Mouse (Mus musculus): Measurements from ENCODE around the gene Ybx3. TPM values are rescaled to one million over a fixed set of nuclear protein-coding genes. Genes with fewer than 3 reads are reported as not detected.

Gene Ybx3
- total RNA-seq (2015; ENCODE audit: low replicate concordance) (426 and 461 TPM in 2 replicates), total RNA-seq (2017; ENCODE audit: low replicate concordance) (493 and 501 TPM in 2 replicates)

DNA sequence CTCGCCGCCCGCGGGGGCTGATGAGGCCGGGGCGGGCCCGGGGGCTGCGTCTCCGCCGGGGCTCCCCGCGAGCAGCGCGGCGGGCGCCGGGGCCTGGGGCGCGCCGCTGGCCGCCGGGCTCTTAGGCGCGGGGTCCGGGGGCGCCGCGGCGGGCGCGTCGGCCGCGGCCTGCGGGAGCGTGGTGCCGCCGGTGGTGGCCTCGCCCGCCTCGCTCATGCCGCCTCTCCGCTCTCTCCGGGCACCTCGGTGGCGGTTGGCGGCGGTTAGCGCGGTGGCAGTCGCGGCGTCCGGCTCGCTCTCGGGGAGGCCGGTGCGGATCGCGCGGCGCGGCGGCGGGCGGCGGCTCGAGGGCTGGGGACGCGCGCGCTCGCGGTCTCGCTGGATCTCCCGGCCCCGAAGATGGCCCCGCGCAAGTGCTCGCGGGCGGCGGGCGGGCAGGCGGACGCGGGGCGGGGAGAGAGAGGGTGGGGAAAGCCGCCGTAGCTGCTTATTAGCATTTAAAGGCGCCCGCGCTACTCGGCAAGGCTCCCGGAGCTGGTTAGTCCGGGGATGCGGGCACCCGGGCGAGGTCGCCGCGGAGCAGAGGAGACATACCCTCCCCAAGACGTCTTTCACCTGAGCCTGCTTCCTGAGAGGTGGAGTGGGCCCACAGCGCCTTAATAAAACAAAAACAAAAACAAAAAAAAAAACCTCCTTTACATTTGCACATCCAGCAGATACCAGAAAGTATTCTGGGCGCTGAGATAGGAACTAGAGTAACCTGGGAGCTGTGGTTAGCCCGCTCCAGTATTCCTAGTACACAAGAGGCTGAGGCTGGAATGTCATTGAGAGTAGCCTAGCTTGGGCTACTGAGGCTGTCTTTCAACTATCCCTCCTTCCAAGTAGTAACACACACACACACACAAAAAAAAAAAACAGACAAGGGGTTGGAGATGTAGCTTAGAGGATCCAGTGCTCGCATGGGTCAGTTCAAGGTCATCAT lies at the start of gene Ybx3:
Gene Ybx3, minus strand, starts transcription at position 437 of the 982 bp plus-strand sequence.
- ATAC-seq (replicated peaks; ENCODE audit: low FRiP score, poor library complexity, severe bottlenecking), result peak; percentile 73

DNA sequence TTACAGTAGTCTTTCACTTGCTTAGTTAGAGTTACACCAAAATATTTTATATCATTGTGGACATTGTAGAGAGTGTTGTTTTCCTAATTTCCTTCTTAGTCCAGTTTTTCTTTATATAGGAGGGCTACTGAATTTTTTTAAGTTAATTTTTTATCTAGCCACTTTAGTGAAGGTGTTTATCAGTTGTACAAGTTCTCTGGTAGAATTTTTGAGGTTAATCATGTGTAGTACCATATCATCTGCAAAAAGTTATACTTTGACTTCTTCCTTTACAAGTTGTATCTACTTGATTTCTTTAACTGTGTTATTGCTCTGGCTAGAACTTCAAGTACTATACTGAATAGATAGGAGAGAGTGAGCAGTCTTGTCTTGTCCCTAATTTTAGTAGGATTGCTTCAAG lies 48.4 kb upstream of the Ybx3 start:
- no peak for ATAC-seq (replicated peaks; ENCODE audit: low FRiP score, poor library complexity, severe bottlenecking)

GRCm38 (mm10) chr6:131434088-131434487 lies 45.8 kb upstream of the Ybx3 start:
- ATAC-seq (replicated peaks; ENCODE audit: low FRiP score, poor library complexity, severe bottlenecking), result no peak

GRCm38 (mm10) chr6:131433153-131434048 lies 45.1 kb upstream of the Ybx3 start:
- ATAC-seq (replicated peaks; ENCODE audit: low FRiP score, poor library complexity, severe bottlenecking), result no peak

DNA sequence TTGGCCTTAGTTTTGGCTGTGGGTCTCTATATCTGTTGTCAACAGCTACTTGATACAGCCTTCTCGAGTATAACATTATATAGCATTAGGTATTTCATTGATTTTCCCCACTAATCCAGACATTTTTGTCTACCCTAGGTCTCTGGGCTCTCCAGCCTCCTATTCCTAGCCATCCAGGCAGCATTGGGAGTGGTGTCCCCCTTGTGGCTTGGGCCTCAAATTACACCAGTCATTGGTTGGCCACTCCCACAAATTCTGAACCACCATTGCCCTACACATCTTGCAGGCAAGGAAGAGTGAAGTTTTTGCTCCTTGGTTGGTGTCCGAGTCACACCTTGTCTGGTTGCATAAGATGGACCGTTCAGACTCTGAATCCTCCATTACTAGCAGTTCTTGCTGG lies 33.3 kb upstream of the Ybx3 start:
- ATAC-seq (replicated peaks; ENCODE audit: low FRiP score, poor library complexity, severe bottlenecking), result peak; percentile 85

DNA sequence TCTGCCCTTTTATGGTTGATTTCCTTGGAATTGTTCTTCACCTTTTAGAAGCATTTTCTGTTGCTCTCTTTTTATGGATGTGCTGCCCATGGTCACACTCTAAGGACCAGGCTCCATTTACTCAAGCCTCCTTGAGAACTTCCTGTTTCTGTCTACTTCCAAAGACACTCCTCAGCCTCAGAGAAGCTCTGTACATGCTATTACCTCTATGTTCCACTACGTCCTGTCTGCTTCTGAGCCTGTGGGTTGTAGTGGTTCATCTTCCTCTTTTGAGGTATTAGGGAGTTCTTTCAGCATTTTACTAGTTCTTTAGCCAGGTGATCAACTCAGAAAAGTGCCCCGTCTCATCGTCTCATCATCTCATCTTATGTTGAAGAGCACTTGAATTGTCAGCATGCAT lies 31.3 kb upstream of the Ybx3 start:
- no peak for ATAC-seq (replicated peaks; ENCODE audit: low FRiP score, poor library complexity, severe bottlenecking)

- peak; percentile 61 for ATAC-seq (replicated peaks; ENCODE audit: low FRiP score, poor library complexity, severe bottlenecking)
Measured at GRCm38 (mm10) chr6:131418770-131419169, 30.5 kb upstream of the Ybx3 start.

GRCm38 (mm10) chr6:131411116-131411843 lies 23.0 kb upstream of the Ybx3 start:
- no peak for ATAC-seq (replicated peaks; ENCODE audit: low FRiP score, poor library complexity, severe bottlenecking)

GRCm38 (mm10) chr6:131406957-131407356 lies 18.7 kb upstream of the Ybx3 start:
- ATAC-seq (replicated peaks; ENCODE audit: low FRiP score, poor library complexity, severe bottlenecking), result no peak

- ATAC-seq (replicated peaks; ENCODE audit: low FRiP score, poor library complexity, severe bottlenecking), result no peak
Measured at GRCm38 (mm10) chr6:131405896-131406295, 17.6 kb upstream of the Ybx3 start.

- no peak for ATAC-seq (replicated peaks; ENCODE audit: low FRiP score, poor library complexity, severe bottlenecking)
Measured at GRCm38 (mm10) chr6:131405174-131405573, 16.9 kb upstream of the Ybx3 start.

GRCm38 (mm10) chr6:131404260-131404659 lies 16.0 kb upstream of the Ybx3 start:
- no peak for ATAC-seq (replicated peaks; ENCODE audit: low FRiP score, poor library complexity, severe bottlenecking)

DNA sequence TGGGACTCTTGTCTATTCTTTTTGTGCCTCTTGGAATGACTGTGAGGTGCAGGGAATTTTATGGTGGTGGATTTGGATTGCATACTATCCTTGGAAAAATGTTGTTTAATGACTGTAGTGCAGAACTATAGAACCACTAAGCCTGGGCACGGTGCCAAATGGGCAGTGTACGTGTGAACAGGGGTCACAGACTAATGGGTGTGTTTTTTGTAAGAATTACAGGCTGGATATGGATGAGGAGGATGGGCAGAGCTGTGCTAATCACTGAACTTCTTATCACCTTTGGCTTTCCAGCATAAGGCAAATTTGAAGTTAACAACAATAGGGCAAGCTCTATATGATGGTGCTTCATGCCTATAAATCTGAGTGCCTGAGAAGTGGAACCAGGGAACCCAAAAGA lies 14.8 kb upstream of the Ybx3 start:
- ATAC-seq (replicated peaks; ENCODE audit: low FRiP score, poor library complexity, severe bottlenecking), result no peak

- ATAC-seq (replicated peaks; ENCODE audit: low FRiP score, poor library complexity, severe bottlenecking), result no peak
Measured at GRCm38 (mm10) chr6:131402606-131403005, 14.3 kb upstream of the Ybx3 start.

DNA sequence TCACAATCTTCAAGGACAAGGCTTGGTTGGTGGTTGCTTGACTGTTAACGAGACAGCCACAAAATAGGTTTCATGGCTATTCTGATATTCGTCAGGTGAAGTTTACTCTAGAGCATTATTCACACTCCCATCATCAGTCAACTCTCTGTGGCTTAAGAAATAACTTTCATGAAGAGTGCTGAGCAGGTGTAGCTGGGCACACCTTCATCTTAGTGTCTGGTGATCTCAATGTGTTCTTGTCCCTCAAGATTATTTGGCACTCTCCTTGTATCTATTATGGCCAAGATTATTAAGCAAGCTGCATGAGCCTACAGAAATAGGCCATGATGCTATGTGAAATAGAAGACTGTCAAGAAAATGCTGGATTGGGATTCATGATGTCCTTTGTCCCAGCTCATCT lies 13.0 kb upstream of the Ybx3 start:
- ATAC-seq (replicated peaks; ENCODE audit: low FRiP score, poor library complexity, severe bottlenecking), result no peak

GRCm38 (mm10) chr6:131396650-131397049 lies 8.4 kb upstream of the Ybx3 start:
- peak; percentile 98 for ATAC-seq (replicated peaks; ENCODE audit: low FRiP score, poor library complexity, severe bottlenecking)

DNA sequence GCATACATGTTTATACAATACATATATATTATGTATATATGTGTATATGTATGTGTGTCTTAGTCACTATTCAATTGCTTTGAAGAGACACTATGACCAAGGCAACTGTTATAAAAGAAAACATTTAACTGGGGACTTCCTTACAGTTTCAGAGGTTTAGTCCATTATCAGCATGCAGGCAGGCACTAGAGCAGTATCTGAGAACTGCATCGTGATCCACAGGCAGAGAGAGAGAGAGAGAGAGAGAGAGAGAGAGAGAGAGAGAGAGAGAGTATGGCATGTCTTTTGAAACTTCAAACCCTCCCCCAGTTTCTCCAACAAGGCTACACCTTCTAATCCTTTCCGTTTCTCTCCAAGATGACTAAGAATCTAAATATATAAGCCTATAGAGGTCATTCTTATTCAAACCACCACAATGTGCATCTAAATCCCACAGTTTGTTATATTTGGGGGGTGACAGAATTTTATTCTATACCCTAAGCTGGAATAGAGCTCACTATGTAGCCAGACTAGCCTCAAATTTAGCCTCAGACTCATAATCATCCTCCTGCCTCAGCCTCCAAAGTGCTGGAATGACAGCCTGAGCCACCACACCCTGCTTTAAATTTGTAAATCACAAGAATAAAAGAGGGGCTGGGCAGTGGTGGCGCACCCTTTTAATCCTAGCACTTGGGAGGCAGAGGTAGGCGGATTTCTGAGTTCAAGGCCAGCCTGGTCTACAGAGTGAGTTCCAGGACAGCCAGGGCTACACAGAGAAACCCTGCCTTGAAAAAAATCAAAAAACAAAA lies 5.8 kb upstream of the Ybx3 start:
- ATAC-seq (replicated peaks; ENCODE audit: low FRiP score, poor library complexity, severe bottlenecking), result peak; percentile 57

DNA sequence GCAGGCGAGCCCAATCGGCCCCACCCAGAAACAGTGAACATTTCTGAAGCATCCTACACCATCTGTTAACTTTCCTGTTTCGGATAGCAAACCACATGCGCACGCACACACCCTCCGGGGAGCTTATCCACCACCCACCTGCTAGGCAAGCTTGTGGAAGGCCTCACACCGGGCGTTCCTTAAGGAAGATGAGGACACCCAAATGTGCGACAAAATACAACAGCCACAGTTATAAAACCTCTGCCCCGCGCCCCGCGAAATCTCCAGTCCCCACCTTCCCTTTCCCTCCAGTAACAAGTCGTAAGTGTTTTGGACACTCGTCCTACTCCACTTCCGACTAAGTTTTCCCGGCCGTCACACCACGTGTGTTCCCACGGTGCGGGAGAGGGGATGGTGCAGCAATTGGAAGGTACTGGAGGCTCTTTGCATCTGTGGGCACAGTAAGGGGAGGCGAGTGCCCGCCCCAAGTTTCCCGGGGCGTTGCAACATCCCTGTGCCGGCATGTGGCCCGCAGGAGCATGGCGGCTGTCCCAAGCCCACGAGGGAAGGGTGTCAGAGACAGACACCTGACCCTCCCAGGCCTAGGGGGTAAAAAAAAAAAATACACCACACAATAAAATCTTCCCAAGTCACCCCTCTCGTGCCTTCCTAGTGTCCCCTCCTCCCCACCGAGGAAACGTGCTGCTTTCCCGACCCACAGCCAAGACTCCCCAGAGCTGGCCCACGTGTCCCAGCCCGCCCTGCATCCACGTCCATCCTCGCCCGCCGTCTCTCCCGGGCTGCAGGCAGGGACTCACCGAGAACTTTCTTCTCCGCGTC lies 846 bp downstream of the Ybx3 start:
- peak; percentile 84 for ATAC-seq (replicated peaks; ENCODE audit: low FRiP score, poor library complexity, severe bottlenecking)
